Mouse (Mus musculus) midbrain, embryonic 10.5 days (tissue): ENCODE data around the gene Cdk2. TPM values are rescaled to one million over a fixed set of nuclear protein-coding genes. Genes with fewer than 3 reads are reported as not detected.
A peak's percentile ranks its signal among the peaks of the same experiment; 100 is the strongest.

Experiments used
- DNase-seq: peaks from one replicate; pipeline ENCODE4 v3.0.0-alpha.2; 2017; ENCODE audit warnings: low spot score
- H3K27ac ChIP-seq: fragments of 300-500 bp; sonication (generic); replicated peaks from 2 replicates; pipeline ENCODE4 v1.5.1; 2016; ENCODE audit warnings: mild to moderate bottlenecking
- H3K27me3 ChIP-seq: fragments of 300-500 bp; sonication (generic); 2 replicates; pipeline ENCODE4 v1.6.1; 2016; ENCODE audit warnings: low read depth, mild to moderate bottlenecking; ENCODE audit not compliant: poor library complexity, severe bottlenecking
- H3K36me3 ChIP-seq: fragments of 300-500 bp; sonication (generic); 2 replicates; pipeline ENCODE4 v1.6.1; 2016; ENCODE audit warnings: mild to moderate bottlenecking, moderate library complexity
- H3K4me1 ChIP-seq: fragments of 300-500 bp; sonication (generic); 2 replicates; pipeline ENCODE4 v1.6.1; 2016
- H3K4me3 ChIP-seq: fragments of 300-500 bp; sonication (generic); 2 replicates; pipeline ENCODE4 v1.5.1; 2016; ENCODE audit warnings: mild to moderate bottlenecking, moderate library complexity
- H3K9me3 ChIP-seq: fragments of 300-500 bp; sonication (generic); replicated peaks from 2 replicates; pipeline ENCODE4 v1.6.1; 2016; ENCODE audit warnings: mild to moderate bottlenecking
- WGBS: fragments of 180-500 bp; shearing (Covaris S2); methylation state at CpG from one replicate; pipeline ENCODE4 v1.1.7; 2016; 5-methylcytosine and 5-hydroxymethylcytosine counted together
- polyA plus RNA-seq: library from polyadenylated mRNA; unstranded; fragments of >200 nt; fragmentation: Nextera tagmentation; extraction: Ambion mirVana; gene quantifications from 2 replicates; pipeline ENCODE4 v1.2.1, GENCODE M21; 2016

Cdk2 gene
- polyA plus RNA-seq, 1 experiment from 2014 or later = 107 TPM

GRCm38 (mm10) chr10:128697072-128697725 is 7.6 kb downstream of the Cdk2 start:
- Histone ChIP-seq H3K36me3 (peaks cover 50% of the 10 kb centered on the region), H3K27ac (0 out of 2 replicates have a peak overlapping the region, but pooled peaks have one; percentile 79), H3K4me1 (peaks cover 21% of the 10 kb centered on the region), H3K4me3 (peak overlapping the region; percentile 90; the same call in 1 of the 2 replicates), H3K27me3 (no peaks in the 10 kb centered on the region), H3K9me3 (no peaks in the 10 kb centered on the region)
- DNase-seq = no peak
- WGBS = 90% methylated on average over 6 of the region's 6 CpGs

GRCm38 (mm10) chr10:128695992-128696807 is 8.6 kb downstream of the Cdk2 start, which contains the start of gene Rab5b:
Rab5b (minus strand) TSS chr10:128696264.
- WGBS = 2% methylated on average over 40 of the region's 40 CpGs
- peaks cover 21% of the 10 kb centered on the region for H3K4me1 ChIP-seq
- peak within 1 kb of the TSS; percentile 90 for H3K4me3 ChIP-seq

GRCm38 (mm10) chr10:128695411-128695991 is 9.3 kb downstream of the Cdk2 start:
- no peaks in the 10 kb centered on the region for H3K27me3 ChIP-seq
- peak overlapping the region; percentile 90 for H3K4me3 ChIP-seq
- whole genome bisulfite sequencing = under 1% methylated on average over 22 of the region's 22 CpGs
- H3K9me3 ChIP-seq = no peaks in the 10 kb centered on the region
- peaks cover 21% of the 10 kb centered on the region for H3K4me1 ChIP-seq
- H3K36me3 ChIP-seq = peaks cover 33% of the 10 kb centered on the region
- peak overlapping the region; percentile 96 for H3K27ac ChIP-seq
- no peak for DNase-seq

More at GRCm38 (mm10) chr10:128695992-128696807, 8.6 kb downstream of the Cdk2 start, which contains the start of gene Rab5b:
- H3K36me3 ChIP-seq = peaks cover 40% of the 10 kb centered on the region
- no peaks in the 10 kb centered on the region for H3K27me3 ChIP-seq
- peak within 1 kb of the TSS; percentile 96 for H3K27ac ChIP-seq
- DNase-seq = peak; percentile 98
- no peaks in the 10 kb centered on the region for H3K9me3 ChIP-seq

- Histone ChIP-seq H3K27ac (peak overlapping the region; percentile 79; the same call in 1 of the 2 replicates), H3K27me3 (peaks cover 34% of the 10 kb centered on the region), H3K4me3 (peak overlapping the region; percentile 80), H3K4me1 (peaks cover 24% of the 10 kb centered on the region), H3K9me3 (no peaks in the 10 kb centered on the region), H3K36me3 (peaks cover 18% of the 10 kb centered on the region)
- DNase-seq = no peak
- WGBS = 3% methylated on average over 9 of the region's 9 CpGs
Observed at GRCm38 (mm10) chr10:128674469-128675008, 30.3 kb downstream of the Cdk2 start.

- WGBS = 1% methylated on average over 60 of the region's 60 CpGs
- Histone ChIP-seq H3K27ac (peak within 1 kb of the TSS; percentile 79), H3K4me1 (peaks cover 30% of the 10 kb centered on the region), H3K9me3 (no peaks in the 10 kb centered on the region), H3K4me3 (peak within 1 kb of the TSS; percentile 80), H3K27me3 (peaks cover 34% of the 10 kb centered on the region), H3K36me3 (peaks cover 12% of the 10 kb centered on the region; the same call in 1 of the 2 replicates)
- peak; percentile 92 for DNase-seq
Observed at GRCm38 (mm10) chr10:128673763-128674468, 30.9 kb downstream of the Cdk2 start, which contains the start of gene Suox. Suox (minus strand) TSS chr10:128674073.

- no peaks in the 10 kb centered on the region for H3K9me3 ChIP-seq
- H3K27ac ChIP-seq = no peak overlapping the region
- WGBS = 92% methylated on average over 9 of the region's 9 CpGs
- no peak overlapping the region for H3K4me3 ChIP-seq
- peaks cover 34% of the 10 kb centered on the region for H3K27me3 ChIP-seq
- H3K4me1 ChIP-seq = peaks cover 37% of the 10 kb centered on the region
- H3K36me3 ChIP-seq = peaks cover 4% of the 10 kb centered on the region; the same call in 1 of the 2 replicates
- DNase-seq = no peak
Observed at GRCm38 (mm10) chr10:128671148-128671547, 33.7 kb downstream of the Cdk2 start.

GRCm38 (mm10) chr10:128668790-128669672 is 35.8 kb downstream of the Cdk2 start:
- H3K27ac ChIP-seq = peak overlapping the region; percentile 86

GRCm38 (mm10) chr10:128665806-128666205 is 39.0 kb downstream of the Cdk2 start:
- Histone ChIP-seq H3K9me3 (no peaks in the 10 kb centered on the region), H3K4me3 (no peak overlapping the region), H3K27ac (no peak overlapping the region), H3K36me3 (0 out of 2 replicates have a peak, but pooled peaks cover under 1% of the 10 kb centered on the region), H3K4me1 (peaks cover 14% of the 10 kb centered on the region), H3K27me3 (peaks cover 12% of the 10 kb centered on the region)
- 91% methylated on average over 2 of the region's 2 CpGs for WGBS
- no peak for DNase-seq

More at GRCm38 (mm10) chr10:128668790-128669672, 35.8 kb downstream of the Cdk2 start:
- Histone ChIP-seq H3K9me3 (no peaks in the 10 kb centered on the region), H3K27me3 (peaks cover 34% of the 10 kb centered on the region), H3K4me3 (peak overlapping the region; percentile 76), H3K4me1 (peaks cover 32% of the 10 kb centered on the region), H3K36me3 (peaks cover 4% of the 10 kb centered on the region; the same call in 1 of the 2 replicates)
- WGBS = under 1% methylated on average over 42 of the region's 42 CpGs
- peak; percentile 59 for DNase-seq

GRCm38 (mm10) chr10:128665307-128665706 is 39.5 kb downstream of the Cdk2 start:
- WGBS = 84% methylated on average over 3 of the region's 3 CpGs
- no peaks in the 10 kb centered on the region for H3K36me3 ChIP-seq
- H3K27ac ChIP-seq = no peak overlapping the region
- no peak overlapping the region for H3K4me3 ChIP-seq
- H3K27me3 ChIP-seq = peaks cover 7% of the 10 kb centered on the region
- no peak for DNase-seq
- no peaks in the 10 kb centered on the region for H3K9me3 ChIP-seq
- H3K4me1 ChIP-seq = peaks cover 14% of the 10 kb centered on the region

- DNase-seq = no peak
- Histone ChIP-seq H3K4me1 (peaks cover 14% of the 10 kb centered on the region), H3K9me3 (no peaks in the 10 kb centered on the region), H3K27ac (no peak overlapping the region), H3K27me3 (peaks cover 2% of the 10 kb centered on the region; the same call in 1 of the 2 replicates), H3K4me3 (no peak overlapping the region), H3K36me3 (no peaks in the 10 kb centered on the region)
- 78% methylated on average over 3 of the region's 3 CpGs for WGBS
Observed at GRCm38 (mm10) chr10:128664808-128665207, 40.0 kb downstream of the Cdk2 start.
